Comparison of ENCODE assay signal across 26 mouse cellular contexts in the genomic region with DNA sequence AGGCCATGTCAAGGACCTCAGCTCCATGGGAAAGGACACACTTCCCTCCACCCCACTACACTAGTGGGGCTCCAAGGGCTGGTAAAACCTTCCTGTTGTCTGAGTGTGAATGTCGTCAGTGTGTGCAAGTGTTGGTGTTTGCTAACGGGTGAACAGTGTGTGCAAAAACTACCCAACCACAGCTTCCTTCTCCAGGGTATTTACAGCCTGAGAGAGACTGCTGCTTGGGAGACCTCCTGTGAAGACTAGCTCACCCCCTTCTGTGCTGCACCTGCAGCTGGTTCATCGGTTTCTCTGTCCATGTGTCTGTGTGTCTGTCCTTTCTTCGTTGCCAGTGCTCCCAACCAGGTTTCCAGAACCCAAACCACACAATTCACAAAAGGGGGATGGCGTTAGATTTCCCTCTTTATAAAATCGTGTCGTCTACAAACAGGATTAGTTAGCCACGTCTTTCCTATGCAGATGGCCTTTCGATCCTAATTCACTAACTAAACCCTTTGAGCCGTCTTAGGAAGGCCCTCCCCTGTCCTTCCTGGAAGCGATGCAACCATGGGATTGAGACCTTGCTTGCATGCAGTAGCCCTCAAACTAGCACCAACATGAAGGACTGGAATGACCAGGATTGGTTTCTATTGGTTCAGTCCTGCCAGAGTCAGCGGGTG.
A peak's percentile ranks its signal among the peaks of the same experiment; 100 is the strongest.
DNase-seq lines count a peak whose midpoint lies in the region; ATAC-seq and TF ChIP-seq lines count a peak whose summit lies in the region.
"Had no signal": no experiment of that assay in that cellular context is flagged by ENCODE, and none has a peak within 500 bp of the region (broad histone marks: within the 10 kb centered on the region; RNA-seq: fewer than 3 reads in every experiment).

No protein-coding gene starts in this region.

- no peaks in the 10 kb centered on the region for H3K27me3 ChIP-seq in kidney, adult 2 months (replicated peaks; ENCODE audit: control insufficient read depth, insufficient read depth, low read length)
- no peaks in the 10 kb centered on the region for H3K27me3 ChIP-seq in kidney, embryonic 14.5 days (ENCODE audit: control insufficient read depth, insufficient read depth, low read length)
- H3K27me3 ChIP-seq: embryonic facial prominence, embryonic 12.5 days; heart, embryonic 15.5 days; hindbrain, embryonic 13.5 days; lung, embryonic 15.5 days; Patski had no signal

- 74% methylated on average over 12 of the region's 12 CpGs for WGBS in kidney, adult 2 months
- WGBS in kidney, embryonic 14.5 days, result 67% methylated on average over 12 of the region's 12 CpGs

- H3K4me2 ChIP-seq in kidney, embryonic 14.5 days (replicated peaks; ENCODE audit: low read depth, low read length), result no peak overlapping the region
- H3K4me2 ChIP-seq: embryonic facial prominence, embryonic 12.5 days; heart, embryonic 15.5 days; hindbrain, embryonic 13.5 days; limb, embryonic 13.5 days; liver, embryonic 11.5 days; lung, embryonic 15.5 days had no signal

- DNase-seq in thymus, postnatal 0 days (ENCODE audit: low spot score), result peak; percentile 46
- DNase-seq in thymus, postnatal 14 days, result no peak
- DNase-seq in R1 (ENCODE audit: low read depth, low spot score), result peak; percentile 77
- DNase-seq in retina, postnatal 7 days (ENCODE audit: low read depth, low spot score), result peak; percentile 37
- DNase-seq in kidney, adult 2 months, result no peak
- DNase-seq: adrenal gland, postnatal 36 days; B cell, adult 2 months; cerebellum, adult 8-10 months; cerebellum, postnatal 25 days; gastrocnemius, postnatal 36 days; heart, postnatal 36 days; kidney, adult 9 months; kidney, postnatal 14 days; midbrain, embryonic 14.5 days had no signal

- no peak overlapping the region for H3K9ac ChIP-seq in kidney, embryonic 14.5 days (ENCODE audit: low read depth, low read length)
- H3K9ac ChIP-seq: embryonic facial prominence, embryonic 12.5 days; heart, embryonic 15.5 days; hindbrain, embryonic 13.5 days; limb, embryonic 13.5 days; lung, embryonic 15.5 days had no signal

- TF ChIP-seq CTCF in kidney, adult 2 months (conservative IDR thresholded peaks at IDR 0.05; ENCODE audit: insufficient read depth, insufficient read length, low read depth, low read length), result no peak

- H3K9me3 ChIP-seq in kidney, embryonic 14.5 days (ENCODE audit: control insufficient read depth, low read length), result no peaks in the 10 kb centered on the region
- H3K9me3 ChIP-seq: embryonic facial prominence, embryonic 12.5 days; heart, embryonic 10.5 days; heart, embryonic 15.5 days; hindbrain, embryonic 13.5 days; limb, embryonic 13.5 days; lung, embryonic 15.5 days had no signal

- no peaks in the 10 kb centered on the region for H3K36me3 ChIP-seq in kidney, adult 2 months (ENCODE audit: control insufficient read depth, insufficient read depth, low read length)
- no peaks in the 10 kb centered on the region for H3K36me3 ChIP-seq in kidney, embryonic 14.5 days (ENCODE audit: control insufficient read depth, insufficient read depth, low read length)
- H3K36me3 ChIP-seq: embryonic facial prominence, embryonic 12.5 days; heart, embryonic 10.5 days; heart, embryonic 15.5 days; hindbrain, embryonic 13.5 days; limb, embryonic 13.5 days; lung, embryonic 15.5 days had no signal

- no peak overlapping the region for H3K27ac ChIP-seq in kidney, adult 2 months (ENCODE audit: insufficient read depth, low read depth, low read length)
- H3K27ac ChIP-seq in kidney, embryonic 14.5 days (ENCODE audit: low read depth, low read length), result no peak overlapping the region
- H3K27ac ChIP-seq: embryonic facial prominence, embryonic 12.5 days; heart, embryonic 10.5 days; heart, embryonic 15.5 days; hindbrain, embryonic 13.5 days; limb, embryonic 13.5 days; lung, embryonic 15.5 days had no signal

- TF ChIP-seq POLR2A in kidney, adult 2 months (IDR thresholded peaks at IDR 0.05; ENCODE audit: low read depth, low read length), result no peak

- no peaks in the 10 kb centered on the region for H3K4me1 ChIP-seq in kidney, adult 2 months (ENCODE audit: control insufficient read depth, insufficient read depth, low read length)
- H3K4me1 ChIP-seq in kidney, embryonic 14.5 days (ENCODE audit: control insufficient read depth, insufficient read depth, low read length), result no peaks in the 10 kb centered on the region
- H3K4me1 ChIP-seq: heart, embryonic 15.5 days had no signal

- peak; percentile 45 to 57; a peak in 3 of 4 replicates for ATAC-seq in hematopoietic stem cell, adult 5-6 weeks (replicated peaks in 1 of 2; ENCODE audit: insufficient read depth in 1 of 2, low FRiP score in 2 of 2, low TSS enrichment in 1 of 2, low read depth in 1 of 2, poor library complexity in 2 of 2, severe bottlenecking in 2 of 2)
- ATAC-seq in kidney, embryonic 14.5 days (ENCODE audit: low FRiP score, low TSS enrichment), result no peak
- ATAC-seq: forebrain, embryonic 14.5 days; intestine, embryonic 16.5 days; Patski had no signal

- no peak overlapping the region for H3K4me3 ChIP-seq in kidney, adult 2 months (ENCODE audit: insufficient read depth, low read depth, low read length)
- H3K4me3 ChIP-seq in kidney, embryonic 14.5 days (ENCODE audit: low read length), result no peak overlapping the region
- H3K4me3 ChIP-seq: embryonic facial prominence, embryonic 12.5 days; heart, embryonic 10.5 days; heart, embryonic 15.5 days; hindbrain, embryonic 13.5 days; limb, embryonic 13.5 days; lung, embryonic 15.5 days had no signal

Comparison
In these comparisons a context has a peak if more than half of its experiments do, and no peak if none do; other contexts are left out.
1. DNase-seq: peak in thymus, postnatal 0 days (single experiment), R1 (single experiment) and retina, postnatal 7 days (single experiment); none in thymus, postnatal 14 days (single experiment) and kidney, adult 2 months (single experiment).